Mouse (Mus musculus) neural tube, embryonic 15.5 days (tissue): Measurements from ENCODE around the gene Rad23a. TPM values are rescaled to one million over a fixed set of nuclear protein-coding genes. Genes with fewer than 3 reads are reported as not detected.
"Not testable (repeated sequence)": the region's sequence is repeated elsewhere in the genome, so short reads cannot be mapped to it uniquely, and the experiment has no call there.

Experiments used
- ATAC-seq: fragments of 200-750 bp; cut with Nextera tagmentation; 2 replicates; pipeline ENCODE4 v1.8.0; 2017; ENCODE audit warnings: mild to moderate bottlenecking, moderate TSS enrichment, moderate library complexity; ENCODE audit not compliant: low FRiP score
- H3K27ac ChIP-seq: fragments of 300-500 bp; sonication (generic); replicated peaks from 2 replicates; pipeline ENCODE4 v1.5.1; 2015; ENCODE audit warnings: mild to moderate bottlenecking, inconsistent platforms
- H3K27me3 ChIP-seq: fragments of 300-500 bp; sonication (generic); replicated peaks from 2 replicates; pipeline ENCODE4 v1.6.1; 2015; ENCODE audit warnings: inconsistent platforms
- H3K36me3 ChIP-seq: fragments of 300-500 bp; sonication (generic); 2 replicates; pipeline ENCODE4 v1.6.1; 2015; ENCODE audit warnings: inconsistent platforms
- H3K4me1 ChIP-seq: fragments of 300-500 bp; sonication (generic); 2 replicates; pipeline ENCODE4 v1.6.1; 2015; ENCODE audit warnings: inconsistent platforms
- H3K4me2 ChIP-seq: fragments of 300-500 bp; sonication (generic); 2 replicates; pipeline ENCODE4 v1.6.1; 2015; ENCODE audit warnings: inconsistent platforms, mild to moderate bottlenecking, moderate library complexity
- H3K4me3 ChIP-seq: fragments of 300-500 bp; sonication (generic); replicated peaks from 2 replicates; pipeline ENCODE4 v1.5.1; 2015; ENCODE audit warnings: mild to moderate bottlenecking, inconsistent platforms
- H3K9ac ChIP-seq: fragments of 300-500 bp; sonication (generic); replicated peaks from 2 replicates; pipeline ENCODE4 v1.6.1; 2015; ENCODE audit warnings: mild to moderate bottlenecking, inconsistent platforms
- H3K9me3 ChIP-seq: fragments of 300-500 bp; sonication (generic); replicated peaks from 2 replicates; pipeline ENCODE4 v1.6.1; 2016; ENCODE audit warnings: inconsistent platforms
- WGBS: fragments of 180-500 bp; shearing (Covaris S2); methylation state at CpG from one replicate; pipeline ENCODE4 v1.1.7; 2015; ENCODE audit warnings: mixed read lengths; 5-methylcytosine and 5-hydroxymethylcytosine counted together
- polyA plus RNA-seq: library from polyadenylated mRNA; unstranded; fragments of >200 nt; fragmentation: Nextera tagmentation; extraction: Ambion mirVana; gene quantifications from 2 replicates; pipeline ENCODE4 v1.2.1, GENCODE M21; 2015

Gene Rad23a
- polyA plus RNA-seq, 1 experiment from 2014 or later = 71.3 TPM

DNA sequence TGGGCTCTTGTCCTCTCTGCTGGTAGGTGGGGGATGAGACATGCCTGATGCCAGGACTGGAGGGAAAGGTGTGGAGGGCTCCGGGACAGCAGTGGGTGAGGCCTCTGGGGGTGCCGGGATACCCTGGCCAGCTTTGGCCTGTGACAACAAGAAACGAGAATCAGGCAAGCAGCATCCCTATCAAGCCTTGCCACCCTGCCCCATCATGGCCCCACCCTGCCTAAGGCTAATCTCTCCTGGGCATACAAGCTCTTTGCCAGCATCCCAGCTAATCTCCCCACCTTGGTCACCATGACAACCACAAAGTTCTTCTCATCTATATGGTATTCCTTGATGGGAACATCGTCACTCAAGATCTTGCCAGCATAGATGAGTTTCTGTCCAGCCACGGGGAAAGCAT, 2.0 kb downstream of the Rad23a start:
- no peak for ATAC-seq
- H3K36me3 ChIP-seq = peaks cover 75% of the 10 kb centered on the region
- no peak overlapping the region for H3K9ac ChIP-seq
- H3K4me3 ChIP-seq = no peak overlapping the region
- no peak overlapping the region for H3K4me2 ChIP-seq
- H3K27ac ChIP-seq = no peak overlapping the region
- peaks cover 58% of the 10 kb centered on the region for H3K4me1 ChIP-seq
- 89% methylated on average over 5 of the region's 5 CpGs for WGBS
- no peaks in the 10 kb centered on the region for H3K27me3 ChIP-seq
- no peaks in the 10 kb centered on the region for H3K9me3 ChIP-seq

- peaks cover 58% of the 10 kb centered on the region for H3K4me1 ChIP-seq
- H3K9me3 ChIP-seq = no peaks in the 10 kb centered on the region
- H3K27me3 ChIP-seq = no peaks in the 10 kb centered on the region
- H3K36me3 ChIP-seq = peaks cover 70% of the 10 kb centered on the region
- no peak for ATAC-seq
- no peak overlapping the region for H3K4me3 ChIP-seq
- no peak overlapping the region for H3K9ac ChIP-seq
- no peak overlapping the region for H3K4me2 ChIP-seq
- 84% methylated on average over 15 of the region's 15 CpGs for WGBS
- H3K27ac ChIP-seq = no peak overlapping the region
Measured at GRCm38 (mm10) chr8:84837912-84838470, 2.5 kb downstream of the Rad23a start.

GRCm38 (mm10) chr8:84837149-84837911, 3.1 kb downstream of the Rad23a start:
- no peak for ATAC-seq
- H3K9me3 ChIP-seq = no peaks in the 10 kb centered on the region
- H3K36me3 ChIP-seq = peaks cover 63% of the 10 kb centered on the region
- H3K27me3 ChIP-seq = no peaks in the 10 kb centered on the region
- H3K4me2 ChIP-seq = no peak overlapping the region
- H3K9ac ChIP-seq = no peak overlapping the region
- no peak overlapping the region for H3K27ac ChIP-seq
- peaks cover 55% of the 10 kb centered on the region for H3K4me1 ChIP-seq
- WGBS = 72% methylated on average over 8 of the region's 8 CpGs
- no peak overlapping the region for H3K4me3 ChIP-seq

- 61% methylated on average over 10 of the region's 10 CpGs for WGBS
- H3K36me3 ChIP-seq = peaks cover 51% of the 10 kb centered on the region
- ATAC-seq = no peak
- H3K4me1 ChIP-seq = peaks cover 51% of the 10 kb centered on the region
- H3K4me2 ChIP-seq = no peak overlapping the region
- H3K4me3 ChIP-seq = no peak overlapping the region
- H3K27ac ChIP-seq = peak overlapping the region; percentile 38; the same call in 1 of the 2 replicates
- H3K9me3 ChIP-seq = no peaks in the 10 kb centered on the region
- no peaks in the 10 kb centered on the region for H3K27me3 ChIP-seq
- H3K9ac ChIP-seq = no peak overlapping the region
Measured at GRCm38 (mm10) chr8:84834866-84835855, 5.3 kb downstream of the Rad23a start.

DNA sequence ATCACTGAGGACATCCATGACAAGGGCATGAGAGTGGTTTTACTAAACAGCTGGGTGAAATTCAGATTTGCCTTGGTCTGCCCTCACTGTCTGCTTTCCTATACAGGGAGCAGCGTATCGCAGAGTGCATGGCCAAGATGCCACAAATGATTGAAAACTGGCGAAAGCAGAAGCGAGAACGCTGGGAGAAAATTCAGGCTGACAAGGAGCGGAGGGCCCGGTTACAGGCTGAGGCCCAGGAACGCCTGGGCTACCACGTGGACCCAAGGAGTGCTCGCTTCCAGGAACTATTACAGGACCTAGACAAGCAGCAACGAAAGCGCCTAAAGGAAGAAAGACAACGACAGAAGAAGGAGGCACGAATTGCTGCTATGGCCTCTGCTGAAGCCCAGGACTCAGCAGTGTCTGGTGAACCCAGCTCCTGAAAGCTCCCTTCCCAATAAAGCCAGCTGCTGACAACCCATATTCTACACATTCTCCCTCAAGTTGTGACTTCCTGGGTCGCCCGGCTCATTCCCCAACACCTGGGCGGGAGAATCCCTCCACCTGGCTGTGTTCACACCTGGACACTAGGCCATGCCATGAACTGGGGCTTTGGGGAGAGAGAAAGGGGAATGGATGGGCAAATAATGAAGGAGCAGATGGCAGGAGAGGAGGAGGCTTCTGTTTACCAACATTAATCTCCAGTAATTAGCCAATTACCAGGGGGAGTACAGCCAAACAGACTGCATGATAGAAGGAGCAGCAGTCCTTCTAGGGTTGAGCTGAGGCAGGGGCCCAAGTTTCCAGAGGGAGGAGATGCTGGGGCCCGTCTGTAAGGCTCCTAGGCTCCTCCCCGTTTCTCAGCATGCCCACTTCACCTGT, 6.2 kb downstream of the Rad23a start:
- 82% methylated on average over 19 of the region's 19 CpGs for WGBS
- no peaks in the 10 kb centered on the region for H3K27me3 ChIP-seq
- ATAC-seq = no peak

GRCm38 (mm10) chr8:84832759-84833742, 7.4 kb downstream of the Rad23a start:
- Histone ChIP-seq H3K4me1 (peaks cover 42% of the 10 kb centered on the region), H3K9me3 (no peaks in the 10 kb centered on the region), H3K4me3 (peak overlapping the region; percentile 90), H3K36me3 (peaks cover 41% of the 10 kb centered on the region), H3K27ac (peak overlapping the region; percentile 96), H3K9ac (peak overlapping the region; percentile 94), H3K27me3 (no peaks in the 10 kb centered on the region), H3K4me2 (peak overlapping the region; percentile 71)
- ATAC-seq = no peak
- WGBS = 62% methylated on average over 10 of the region's 10 CpGs

More for the DNA sequence above, 6.2 kb downstream of the Rad23a start:
- Histone ChIP-seq H3K9ac (no peak overlapping the region), H3K27ac (peak overlapping the region; percentile 96; the same call in 1 of the 2 replicates), H3K4me1 (peaks cover 46% of the 10 kb centered on the region), H3K4me2 (no peak overlapping the region), H3K4me3 (no peak overlapping the region), H3K9me3 (no peaks in the 10 kb centered on the region), H3K36me3 (peaks cover 51% of the 10 kb centered on the region)

DNA sequence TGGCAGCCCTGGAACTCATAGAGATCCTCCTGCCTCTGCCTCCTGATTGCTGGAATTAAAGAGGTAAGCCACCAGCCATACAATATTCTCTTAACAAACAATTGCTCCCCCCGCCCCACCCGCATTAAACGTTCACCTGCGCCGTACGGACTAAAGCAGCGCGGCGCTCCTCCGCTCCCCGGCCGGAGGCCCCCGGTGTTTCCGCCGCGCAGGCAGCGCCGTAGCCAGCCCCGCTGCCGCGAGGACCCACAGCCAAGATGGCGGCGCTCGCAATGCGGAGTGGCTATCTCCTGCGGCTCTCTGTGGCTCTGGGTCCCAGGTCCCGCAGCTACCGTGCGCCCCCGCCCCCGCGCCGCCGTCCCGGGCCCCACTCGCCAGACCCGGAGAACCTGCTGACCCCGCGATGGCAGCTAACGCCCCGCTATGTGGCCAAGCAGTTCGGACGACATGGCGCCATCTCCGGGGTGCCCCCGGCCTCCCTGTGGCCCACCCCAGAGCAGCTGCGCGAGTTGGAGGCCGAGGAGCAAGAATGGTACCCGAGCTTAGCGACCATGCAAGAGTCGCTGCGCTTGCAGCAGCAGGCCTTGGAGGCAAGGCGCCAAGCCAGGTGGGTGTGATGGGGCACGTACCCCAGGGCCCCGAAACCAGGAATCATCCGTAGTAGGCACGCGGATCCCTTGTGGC, 8.3 kb downstream of the Rad23a start:
- peak overlapping the region; percentile 96 for H3K27ac ChIP-seq
- under 1% methylated on average over 59 of the region's 59 CpGs for WGBS
- peaks cover 33% of the 10 kb centered on the region for H3K36me3 ChIP-seq
- H3K4me3 ChIP-seq = peak overlapping the region; percentile 90
- peaks cover 39% of the 10 kb centered on the region for H3K4me1 ChIP-seq
- ATAC-seq = peak; percentile 83
- peak overlapping the region; percentile 71 for H3K4me2 ChIP-seq
- no peaks in the 10 kb centered on the region for H3K9me3 ChIP-seq
- H3K27me3 ChIP-seq = no peaks in the 10 kb centered on the region
- H3K9ac ChIP-seq = peak overlapping the region; percentile 94

DNA sequence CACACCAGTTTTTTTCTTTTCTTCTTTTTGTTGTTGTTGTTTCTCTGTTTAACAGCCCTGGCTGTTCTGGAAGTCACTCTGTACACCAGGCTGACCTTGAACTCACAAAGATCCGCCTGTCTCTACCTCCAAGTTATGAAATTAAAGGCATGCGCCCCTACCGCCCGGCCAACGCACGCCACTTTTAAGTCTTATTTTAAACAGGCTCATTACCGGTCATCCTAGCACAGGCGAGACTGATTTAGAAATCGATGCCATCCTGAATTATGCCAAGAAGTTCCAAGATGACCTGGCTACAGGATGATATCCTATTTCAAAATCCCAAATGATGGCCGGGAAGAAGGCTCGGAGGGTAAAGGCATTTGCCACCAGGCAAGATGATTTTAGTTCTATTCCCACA, 9.0 kb downstream of the Rad23a start, which contains the start of gene Gadd45gip1:
Gene Gadd45gip1 (plus strand): TSS at position 33 of the 400 bp plus-strand sequence.
- Histone ChIP-seq H3K4me3 (peak within 1 kb of the TSS; percentile 90), H3K4me1 (peaks cover 34% of the 10 kb centered on the region), H3K36me3 (peaks cover 26% of the 10 kb centered on the region), H3K4me2 (peak within 1 kb of the TSS; percentile 71), H3K9me3 (no peaks in the 10 kb centered on the region), H3K9ac (peak within 1 kb of the TSS; percentile 94), H3K27ac (peak within 1 kb of the TSS; percentile 96), H3K27me3 (no peaks in the 10 kb centered on the region)
- 80% methylated on average over 11 of the region's 11 CpGs for WGBS
- ATAC-seq = no peak

- not testable (repeated sequence) for H3K9ac ChIP-seq, H3K27me3 ChIP-seq, H3K9me3 ChIP-seq, H3K4me2 ChIP-seq, H3K36me3 ChIP-seq, H3K27ac ChIP-seq, H3K4me3 ChIP-seq, ATAC-seq
- 91% methylated on average over 2 of the region's 2 CpGs for WGBS
- H3K4me1 ChIP-seq = peaks cover 10% of the 10 kb centered on the region
Measured at GRCm38 (mm10) chr8:84826518-84826917, 13.9 kb downstream of the Rad23a start.
